Mouse (Mus musculus): ENCODE results near the gene Pard6b.

GRCm38 (mm10) chr2:168074457-168074856, 6.3 kb upstream of the Pard6b start:
- TF ChIP-seq CTCF (conservative IDR thresholded peaks at IDR 0.05 in 1 of 2, IDR thresholded peaks at IDR 0.05 in 1 of 2; ENCODE audit: low read depth in 2 of 2, low read length in 2 of 2): no peak
- no peak for TF ChIP-seq ELF1 (IDR thresholded peaks at IDR 0.05; ENCODE audit: low read depth, low read length)
- no peak for TF ChIP-seq E2F4 (IDR thresholded peaks at IDR 0.05; ENCODE audit: insufficient replicate concordance, low read depth, low read length)
- TF ChIP-seq MAX (IDR thresholded peaks at IDR 0.05; ENCODE audit: low read length): no peak
- no peak for TF ChIP-seq SIN3A (IDR thresholded peaks at IDR 0.05; ENCODE audit: low read length)
- TF ChIP-seq MYC (IDR thresholded peaks at IDR 0.05; ENCODE audit: low read depth, low read length): no peak
- TF ChIP-seq KAT2A (IDR thresholded peaks at IDR 0.05; ENCODE audit: insufficient replicate concordance, low read length): no peak
- TF ChIP-seq NELFE (IDR thresholded peaks at IDR 0.05; ENCODE audit: low read depth, low read length): no peak
- TF ChIP-seq MEF2A (IDR thresholded peaks at IDR 0.05; ENCODE audit: borderline replicate concordance, low read depth, low read length): no peak
- no peak for TF ChIP-seq NRF1 (IDR thresholded peaks at IDR 0.05; ENCODE audit: low read depth, low read length)

All from CH12.LX (cell line).